Mouse (Mus musculus): ENCODE results near the gene Lsamp.

DNA sequence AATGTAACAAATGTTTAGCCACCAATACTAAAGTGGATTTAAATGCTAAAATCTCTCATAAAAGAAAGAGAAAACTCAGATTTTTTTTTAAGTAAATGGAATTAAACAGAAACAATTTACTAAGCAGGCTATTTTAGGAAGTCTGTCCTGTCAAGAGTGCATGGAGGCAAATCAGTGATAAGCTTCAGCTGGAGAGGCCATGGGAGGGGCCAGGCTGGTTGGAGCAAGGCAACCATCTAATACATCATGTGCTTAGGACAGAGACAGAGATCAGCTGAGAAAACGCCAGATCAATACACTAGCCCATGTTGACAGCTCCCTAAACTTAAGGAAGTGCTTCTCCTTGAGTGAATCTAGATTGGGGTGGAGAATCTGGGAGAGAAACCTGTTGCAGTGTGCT, 1793.4 kb downstream of the Lsamp start:
- TF ChIP-seq ZNF384 (IDR thresholded peaks at IDR 0.05; ENCODE audit: low read depth, low read length) (no peak), CHD2 (IDR thresholded peaks at IDR 0.05; ENCODE audit: low read depth, low read length) (no peak), ZC3H11A (IDR thresholded peaks at IDR 0.05; ENCODE audit: borderline replicate concordance, low read depth, low read length) (no peak)
